Mouse (Mus musculus) forebrain, embryonic 10.5 days (tissue): ENCODE data around the gene Sdcbp2. TPM values are rescaled to one million over a fixed set of nuclear protein-coding genes. Genes with fewer than 3 reads are reported as not detected.
A peak's percentile ranks its signal among the peaks of the same experiment; 100 is the strongest.

Experiments
- DNase-seq: peaks from one replicate; pipeline ENCODE4 v3.0.0-alpha.2; 2017; ENCODE audit warnings: low spot score; ENCODE audit errors: extremely low spot score
- H3K27ac ChIP-seq: fragments of 300-500 bp; sonication (generic); 2 replicates; pipeline ENCODE4 v1.5.1; 2016; ENCODE audit warnings: mild to moderate bottlenecking
- H3K27me3 ChIP-seq: fragments of 300-500 bp; sonication (generic); 2 replicates; pipeline ENCODE4 v1.6.1; 2016; ENCODE audit warnings: mild to moderate bottlenecking; ENCODE audit not compliant: poor library complexity, severe bottlenecking
- H3K36me3 ChIP-seq: fragments of 300-500 bp; sonication (generic); replicated peaks from 2 replicates; pipeline ENCODE4 v1.6.1; 2016; ENCODE audit warnings: mild to moderate bottlenecking, moderate library complexity
- H3K4me1 ChIP-seq: fragments of 300-500 bp; sonication (generic); 2 replicates; pipeline ENCODE4 v1.6.1; 2016
- H3K4me3 ChIP-seq: fragments of 300-500 bp; sonication (generic); 2 replicates; pipeline ENCODE4 v1.5.1; 2016; ENCODE audit warnings: mild to moderate bottlenecking, moderate library complexity
- H3K9me3 ChIP-seq: fragments of 300-500 bp; sonication (generic); 2 replicates; pipeline ENCODE4 v1.6.1; 2016; ENCODE audit warnings: mild to moderate bottlenecking, moderate library complexity
- WGBS: fragments of 180-500 bp; shearing (Covaris S2); methylation state at CpG from one replicate; pipeline ENCODE4 v1.1.7; 2016; 5-methylcytosine and 5-hydroxymethylcytosine counted together
- polyA plus RNA-seq: library from polyadenylated mRNA; unstranded; fragments of >200 nt; fragmentation: Nextera tagmentation; extraction: Ambion mirVana; gene quantifications from 2 replicates; pipeline ENCODE4 v1.2.1, GENCODE M21; 2016

The Sdcbp2 gene
- 0.43 and 0.79 TPM in 2 replicates for polyA plus RNA-seq

DNA sequence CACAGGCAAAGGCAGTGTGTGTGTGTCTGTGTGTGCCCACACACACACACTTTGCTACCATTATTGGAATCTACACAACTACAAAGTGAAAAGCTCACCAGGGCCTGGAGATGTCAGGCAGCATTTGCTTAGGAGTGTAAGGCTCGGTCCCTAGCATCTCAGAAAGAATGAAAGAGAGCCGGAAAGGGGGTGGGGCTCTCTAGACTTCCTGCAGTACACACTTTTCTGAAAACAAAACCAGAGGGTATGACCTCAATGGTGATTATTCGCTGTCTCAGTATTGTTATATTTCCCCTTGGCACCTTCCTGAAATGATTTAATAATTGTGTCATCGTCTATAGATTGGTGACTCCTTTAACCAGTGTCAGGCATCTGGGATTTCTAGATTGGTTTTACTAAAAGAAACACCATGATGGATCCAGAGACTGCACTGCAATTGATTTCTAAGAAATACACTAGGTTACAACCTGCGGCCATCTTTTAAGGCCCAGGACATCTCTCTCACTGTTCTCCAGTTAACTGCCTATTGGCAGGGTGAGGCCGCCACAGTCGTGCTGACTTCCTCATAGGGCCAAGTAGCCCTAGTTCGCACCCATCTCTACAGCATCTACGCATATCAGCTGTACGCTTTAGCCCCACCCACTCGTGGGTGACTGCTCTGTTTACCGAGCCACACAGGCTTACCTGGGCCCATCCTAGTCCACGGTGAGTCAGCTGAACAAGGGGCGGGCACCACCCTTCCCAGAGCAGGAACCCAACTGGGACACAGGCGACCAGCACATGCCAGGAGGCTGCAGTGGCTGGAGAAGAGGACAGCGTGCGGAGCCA lies at the start of gene Sdcbp2:
Gene Sdcbp2, plus strand, starts transcription at position 750 of the 828 bp plus-strand sequence.
- H3K4me3 ChIP-seq, result no peak within 1 kb of the TSS
- H3K4me1 ChIP-seq, result peaks cover 18% of the 10 kb centered on the region
- peaks cover 4% of the 10 kb centered on the region for H3K27me3 ChIP-seq
- H3K36me3 ChIP-seq, result no peaks in the 10 kb centered on the region
- H3K27ac ChIP-seq, result no peak within 1 kb of the TSS
- DNase-seq, result no peak
- WGBS, result 84% methylated on average over 17 of the region's 17 CpGs
- no peaks in the 10 kb centered on the region for H3K9me3 ChIP-seq

DNA sequence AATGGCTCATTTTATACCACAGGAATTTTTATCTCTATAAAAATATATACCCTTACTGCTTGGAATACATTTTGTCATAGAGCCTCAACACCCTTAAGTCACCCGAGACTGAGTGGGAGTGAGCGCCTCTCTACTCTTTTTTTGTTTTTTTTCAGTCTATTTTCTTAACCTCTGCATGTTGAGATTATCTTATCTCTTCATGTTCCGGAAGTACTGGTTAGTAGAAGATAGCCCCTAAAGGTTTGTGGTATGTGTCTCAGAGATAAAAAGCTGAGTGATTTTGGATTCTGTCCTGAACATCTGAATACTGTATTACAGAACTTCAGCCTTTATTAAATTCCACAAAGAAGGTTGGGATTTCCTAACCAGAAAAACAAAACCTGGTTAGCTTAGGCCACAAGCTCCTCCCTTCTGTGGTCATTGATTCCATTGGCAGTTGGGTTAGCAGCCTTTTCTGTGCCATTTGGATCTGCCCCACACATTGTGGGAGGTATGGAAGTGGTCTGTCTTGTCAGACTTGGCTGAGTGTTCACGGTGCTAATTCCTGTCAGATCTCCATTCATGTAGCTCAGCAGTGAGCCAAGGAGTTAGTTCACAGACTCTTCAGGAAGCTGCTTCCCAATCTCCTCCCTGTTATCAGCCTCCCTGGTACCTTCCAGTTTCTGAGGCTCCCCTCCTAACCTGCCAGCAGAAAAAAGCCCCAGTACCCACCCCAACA lies 47.9 kb upstream of the Sdcbp2 start:
- Histone ChIP-seq H3K36me3 (peaks cover 26% of the 10 kb centered on the region), H3K27me3 (no peaks in the 10 kb centered on the region), H3K4me1 (no peaks in the 10 kb centered on the region), H3K27ac (no peak overlapping the region), H3K9me3 (no peaks in the 10 kb centered on the region), H3K4me3 (no peak overlapping the region)
- DNase-seq, result no peak
- 73% methylated on average over 4 of the region's 4 CpGs for WGBS

GRCm38 (mm10) chr2:151525520-151525919 lies 46.9 kb upstream of the Sdcbp2 start:
- WGBS, result 77% methylated on average over 2 of the region's 2 CpGs
- peaks cover 16% of the 10 kb centered on the region for H3K36me3 ChIP-seq

GRCm38 (mm10) chr2:151528066-151528465 lies 44.4 kb upstream of the Sdcbp2 start:
- H3K36me3 ChIP-seq, result no peaks in the 10 kb centered on the region
- DNase-seq, result no peak
- no peak overlapping the region for H3K27ac ChIP-seq
- H3K4me3 ChIP-seq, result no peak overlapping the region
- H3K27me3 ChIP-seq, result no peaks in the 10 kb centered on the region
- 91% methylated on average over 1 of the region's 1 CpGs for WGBS
- H3K4me1 ChIP-seq, result peaks cover 5% of the 10 kb centered on the region; the same call in 1 of the 2 replicates
- no peaks in the 10 kb centered on the region for H3K9me3 ChIP-seq

More at GRCm38 (mm10) chr2:151525520-151525919, 46.9 kb upstream of the Sdcbp2 start:
- Histone ChIP-seq H3K9me3 (no peaks in the 10 kb centered on the region), H3K27ac (no peak overlapping the region), H3K4me3 (no peak overlapping the region), H3K27me3 (no peaks in the 10 kb centered on the region), H3K4me1 (peaks cover under 1% of the 10 kb centered on the region; the same call in 1 of the 2 replicates)
- no peak for DNase-seq

DNA sequence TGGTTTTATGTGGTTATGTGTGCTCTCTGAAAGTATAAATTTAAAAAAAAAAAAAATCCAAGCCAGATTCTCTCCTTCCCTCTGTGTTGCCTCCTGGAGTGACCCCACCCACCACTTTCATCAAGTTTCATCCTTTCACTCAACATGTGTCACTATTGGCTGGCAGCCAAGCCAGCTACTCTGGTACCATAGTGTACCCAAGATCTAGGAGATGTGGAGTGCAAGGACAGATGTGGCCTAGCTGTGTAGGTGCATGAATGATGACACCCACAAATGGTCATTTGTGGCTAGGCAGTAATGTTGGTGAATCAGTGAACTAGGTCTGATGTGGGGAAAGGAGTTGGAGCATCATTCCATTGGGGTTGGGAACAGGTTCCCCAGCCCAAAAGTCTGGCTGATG lies 43.3 kb upstream of the Sdcbp2 start:
- DNase-seq, result no peak
- Histone ChIP-seq H3K4me1 (peaks cover 5% of the 10 kb centered on the region; the same call in 1 of the 2 replicates), H3K27ac (no peak overlapping the region), H3K9me3 (no peaks in the 10 kb centered on the region), H3K4me3 (no peak overlapping the region), H3K27me3 (no peaks in the 10 kb centered on the region), H3K36me3 (no peaks in the 10 kb centered on the region)

- Histone ChIP-seq H3K27ac (no peak overlapping the region), H3K9me3 (no peaks in the 10 kb centered on the region), H3K4me1 (peaks cover 7% of the 10 kb centered on the region), H3K4me3 (no peak overlapping the region), H3K27me3 (no peaks in the 10 kb centered on the region), H3K36me3 (no peaks in the 10 kb centered on the region)
- 66% methylated on average over 8 of the region's 8 CpGs for WGBS
- DNase-seq, result no peak
These were observed 41.8 kb upstream of the Sdcbp2 start for GRCm38 (mm10) chr2:151530378-151531230.

DNA sequence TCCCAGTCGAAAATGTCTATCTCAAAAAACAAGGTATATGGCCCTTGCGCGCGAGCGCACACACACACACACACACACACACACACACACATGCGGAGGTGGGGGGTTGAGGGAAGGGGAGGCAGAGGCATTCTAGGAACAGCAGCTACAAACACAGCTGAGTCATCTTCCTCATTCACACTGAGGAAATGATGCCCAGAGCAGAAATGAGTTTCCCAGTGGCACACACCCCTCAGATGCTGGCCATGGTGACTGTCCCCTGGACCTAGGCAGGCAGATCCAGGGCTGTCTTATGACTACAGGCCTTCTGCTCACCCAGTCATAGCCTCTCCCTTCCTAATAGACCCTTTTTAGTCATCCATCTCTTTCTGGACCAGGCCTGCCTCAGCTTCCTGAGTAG lies 38.8 kb upstream of the Sdcbp2 start:
- 90% methylated on average over 6 of the region's 6 CpGs for WGBS
- no peak for DNase-seq

DNA sequence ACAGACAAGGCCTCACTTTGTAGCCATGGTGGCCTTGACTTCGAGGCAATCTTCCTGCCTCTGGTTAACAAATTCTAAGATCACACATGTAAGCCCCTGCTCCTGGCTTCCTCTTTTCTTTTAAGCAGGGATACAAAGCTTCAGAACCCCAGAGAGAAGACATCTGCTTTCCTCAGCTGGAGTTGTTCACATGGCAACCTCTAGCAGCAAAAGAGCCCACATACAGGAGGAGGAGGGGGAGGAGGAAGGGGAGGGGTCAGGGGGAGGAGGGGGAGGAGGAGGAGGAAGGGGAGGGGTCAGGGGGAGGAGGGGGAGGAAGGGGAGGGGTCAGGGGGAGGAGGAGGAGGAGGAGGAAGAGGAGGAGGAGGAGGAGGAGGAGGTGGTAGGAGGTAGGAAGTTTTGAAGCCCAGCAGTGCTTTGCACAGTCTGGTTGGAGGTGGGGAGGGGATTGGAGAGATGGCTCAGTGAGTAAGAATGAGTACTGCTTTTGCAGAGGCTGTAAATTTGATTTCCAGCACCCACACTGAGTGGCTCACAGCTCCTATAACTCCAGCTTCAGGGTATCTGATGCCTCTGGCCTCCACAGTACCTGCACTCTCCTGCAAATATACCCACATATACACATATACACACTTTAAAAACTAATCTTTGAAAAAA lies 36.3 kb upstream of the Sdcbp2 start:
- no peaks in the 10 kb centered on the region for H3K27me3 ChIP-seq
- peaks cover 13% of the 10 kb centered on the region for H3K4me1 ChIP-seq
- H3K36me3 ChIP-seq, result no peaks in the 10 kb centered on the region
- peak; percentile 35 for DNase-seq
- no peak overlapping the region for H3K4me3 ChIP-seq
- peak overlapping the region; percentile 59 for H3K27ac ChIP-seq
- no peaks in the 10 kb centered on the region for H3K9me3 ChIP-seq
- 65% methylated on average over 1 of the region's 1 CpGs for WGBS

More for the DNA sequence above, 38.8 kb upstream of the Sdcbp2 start:
- Histone ChIP-seq H3K4me3 (no peak overlapping the region), H3K27me3 (no peaks in the 10 kb centered on the region), H3K27ac (no peak overlapping the region), H3K9me3 (no peaks in the 10 kb centered on the region), H3K4me1 (peaks cover 17% of the 10 kb centered on the region), H3K36me3 (no peaks in the 10 kb centered on the region)

DNA sequence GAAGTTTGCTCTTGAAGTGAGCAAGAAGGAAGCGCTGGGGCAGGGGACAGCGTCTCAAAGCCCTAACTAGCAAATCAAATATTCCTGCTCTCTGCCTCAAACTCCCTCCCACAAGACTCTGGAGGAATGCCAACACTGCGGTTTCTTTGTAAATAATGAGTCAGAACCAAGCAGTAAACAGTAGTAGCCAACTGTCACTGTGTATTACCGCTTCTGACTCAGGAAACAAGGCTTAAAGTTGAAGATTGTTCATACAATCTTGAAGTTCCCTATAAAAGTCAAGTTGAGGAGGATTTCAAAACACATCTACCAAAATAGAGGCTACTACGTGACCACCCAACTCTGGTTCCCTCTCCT lies 35.8 kb upstream of the Sdcbp2 start:
- WGBS, result 89% methylated on average over 5 of the region's 5 CpGs
- no peaks in the 10 kb centered on the region for H3K9me3 ChIP-seq
- H3K4me3 ChIP-seq, result no peak overlapping the region
- H3K4me1 ChIP-seq, result peaks cover 18% of the 10 kb centered on the region
- H3K36me3 ChIP-seq, result no peaks in the 10 kb centered on the region
- no peaks in the 10 kb centered on the region for H3K27me3 ChIP-seq
- H3K27ac ChIP-seq, result no peak overlapping the region
- no peak for DNase-seq

DNA sequence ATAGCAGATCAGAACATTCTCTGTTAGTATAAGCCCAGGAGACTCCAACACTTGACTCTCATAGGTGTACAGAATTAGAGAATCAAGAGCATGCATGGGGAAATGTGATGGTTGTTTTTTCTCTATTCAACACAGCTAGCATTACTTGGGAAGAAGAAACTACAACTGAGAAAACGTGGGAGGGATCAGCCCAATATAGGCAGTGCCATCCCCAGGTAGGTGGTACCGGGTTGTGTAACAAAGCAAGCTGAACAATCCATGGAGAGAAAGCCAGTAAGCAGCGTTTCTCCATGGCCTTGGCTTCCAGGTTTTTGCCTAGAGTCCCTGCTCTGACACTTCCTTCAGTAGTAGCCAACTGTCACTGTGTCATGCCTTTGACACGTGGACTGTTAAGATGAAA lies 33.8 kb upstream of the Sdcbp2 start:
- WGBS, result 70% methylated on average over 4 of the region's 4 CpGs
- Histone ChIP-seq H3K9me3 (no peaks in the 10 kb centered on the region), H3K4me3 (no peak overlapping the region)

GRCm38 (mm10) chr2:151542323-151543062 lies 29.9 kb upstream of the Sdcbp2 start, which contains the start of gene Fkbp1a:
TSS of gene Fkbp1a (plus strand) at chr2:151542483.
- Histone ChIP-seq H3K4me1 (peaks cover 46% of the 10 kb centered on the region), H3K4me3 (peak within 1 kb of the TSS; percentile 72), H3K27me3 (no peaks in the 10 kb centered on the region), H3K9me3 (no peaks in the 10 kb centered on the region), H3K27ac (peak within 1 kb of the TSS; percentile 93), H3K36me3 (peaks cover 36% of the 10 kb centered on the region)
- WGBS, result under 1% methylated on average over 91 of the region's 93 CpGs
- peak; percentile 95 for DNase-seq

More for the DNA sequence above, 33.8 kb upstream of the Sdcbp2 start:
- peaks cover 30% of the 10 kb centered on the region for H3K4me1 ChIP-seq
- no peaks in the 10 kb centered on the region for H3K36me3 ChIP-seq
- H3K27ac ChIP-seq, result no peak overlapping the region
- DNase-seq, result no peak
- no peaks in the 10 kb centered on the region for H3K27me3 ChIP-seq
